Comparison of ENCODE assay signal across 11 mouse cellular contexts in the genomic region with DNA sequence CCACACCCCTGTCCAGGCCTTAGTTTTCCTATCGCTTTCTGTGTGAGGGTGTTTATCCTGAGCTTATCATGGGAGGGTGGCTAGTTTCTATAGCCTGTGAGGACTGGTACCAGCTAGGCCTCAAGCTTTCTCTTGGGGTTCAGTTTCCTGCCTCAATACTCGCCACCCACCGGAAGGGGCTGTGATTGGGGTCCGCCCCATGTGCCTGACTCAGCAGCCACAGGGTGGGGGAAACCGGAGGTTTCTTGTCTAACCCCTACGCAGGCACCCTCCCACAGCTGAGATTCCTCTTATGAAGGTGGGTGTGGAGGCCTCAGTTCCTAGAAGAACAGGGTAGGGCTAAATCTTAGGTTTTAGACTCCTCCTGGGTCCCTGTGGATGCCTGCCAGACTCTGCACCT. TPM values are rescaled to one million over a fixed set of nuclear protein-coding genes. Genes with fewer than 3 reads are reported as not detected.
A peak's percentile ranks its signal among the peaks of the same experiment; 100 is the strongest.
DNase-seq lines count a peak whose midpoint lies in the region.
"Had no signal": no experiment of that assay in that cellular context is flagged by ENCODE, and none has a peak within 500 bp of the region (broad histone marks: within the 10 kb centered on the region; RNA-seq: fewer than 3 reads in every experiment).

No protein-coding gene starts in this region.

- DNase-seq in heart, adult 11 months, result peak; percentile 95
- DNase-seq in heart, postnatal 10 days, result no peak
- DNase-seq in lung, adult 18-20 months, result peak; percentile 46 to 59
- DNase-seq in lung, postnatal 10 days, result no peak
- DNase-seq in lung, postnatal 4 days, result peak; percentile 42 to 51
- DNase-seq in thymus, postnatal 10 days (ENCODE audit: low spot score in 2 of 2), result peak; percentile 53 to 54
- no peak for DNase-seq in layer of hippocampus, adult 8-10 months (ENCODE audit: low spot score in 2 of 2)
- DNase-seq in left cerebral cortex, adult 11 months (ENCODE audit: low spot score), result no peak
- DNase-seq: adrenal gland, postnatal 25 days; cerebellum, adult 9-10 months; kidney, postnatal 25 days had no signal

- intact Hi-C loops in heart, postnatal 10 days (cut with DNase I), result no loop called here

RNA-seq across cellular contexts. Expression of a gene that starts 17.4 kb away (rescaled TPM):
- total RNA-seq in heart, postnatal 10 days (2021), result 10 to 100 TPM; 38.6 to 42.5 TPM
- 10 to 100 TPM; 31.6 to 33.9 (median 32.9) TPM for total RNA-seq in layer of hippocampus, adult 8-10 months (2022)

Comparison
In these comparisons a context has a peak if more than half of its experiments do, and no peak if none do; other contexts are left out.
1. DNase-seq: peak in heart, adult 11 months (single experiment), lung, adult 18-20 months (2 of 2), lung, postnatal 4 days (2 of 2) and thymus, postnatal 10 days (2 of 2); none in heart, postnatal 10 days (0 of 2), lung, postnatal 10 days (single experiment), layer of hippocampus, adult 8-10 months (0 of 2) and left cerebral cortex, adult 11 months (single experiment).